Mouse (Mus musculus) c-Kit-positive CD71-positive TER-119-positive erythroid progenitor cells, embryonic 14.5 days (primary cell): Measurements from ENCODE around the gene Rnase4.
A peak's percentile ranks its signal among the peaks of the same experiment; 100 is the strongest.
"Not testable (repeated sequence)": the region's sequence is repeated elsewhere in the genome, so short reads cannot be mapped to it uniquely, and the experiment has no call there.

ENCODE experiments used
- DNase-seq: peaks from one replicate; pipeline ENCODE4 v3.0.0-alpha.2; 2013; ENCODE audit warnings: low spot score

The Rnase4 gene

GRCm38 (mm10) chr14:51088970-51089673 is 1.8 kb upstream of the Rnase4 start:
- peak; percentile 100 for DNase-seq

GRCm38 (mm10) chr14:51089674-51090076 is 1.2 kb upstream of the Rnase4 start:
- DNase-seq, result no peak

DNA sequence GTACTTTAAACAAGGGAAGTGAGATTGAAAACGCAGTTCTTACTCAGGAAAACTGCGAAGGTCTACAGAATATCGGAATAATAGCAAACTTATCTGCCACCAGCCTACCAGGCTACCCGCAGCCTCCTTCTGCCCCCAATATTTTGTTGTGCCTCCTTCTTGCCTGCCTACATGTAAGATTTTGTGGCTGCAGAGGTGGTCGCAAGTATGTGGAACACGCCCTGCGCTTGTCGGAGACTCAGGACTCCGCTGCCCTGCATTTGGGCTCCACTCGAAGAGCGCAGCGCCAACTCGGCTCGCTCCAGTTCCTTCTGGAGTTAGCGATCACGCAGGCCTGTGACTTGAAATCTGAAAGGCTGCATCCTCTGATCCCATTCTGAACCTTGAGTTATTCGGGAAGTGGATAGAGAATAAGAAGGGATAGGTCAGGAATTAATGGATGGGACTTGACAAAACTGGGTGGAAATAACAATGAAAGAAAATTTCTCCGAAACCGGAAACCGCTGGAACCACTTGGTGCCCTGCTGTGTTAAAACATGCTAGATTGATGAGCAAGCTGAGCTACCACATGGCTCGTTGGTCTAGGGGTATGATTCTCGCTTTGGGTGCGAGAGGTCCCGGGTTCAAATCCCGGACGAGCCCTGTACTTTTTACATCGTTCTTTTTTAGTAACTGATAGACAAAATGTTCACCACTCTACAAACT is 648 bp upstream of the Rnase4 start:
- peak; percentile 85 for DNase-seq

GRCm38 (mm10) chr14:51092073-51092620 is 1.3 kb downstream of the Rnase4 start:
- no peak for DNase-seq

DNA sequence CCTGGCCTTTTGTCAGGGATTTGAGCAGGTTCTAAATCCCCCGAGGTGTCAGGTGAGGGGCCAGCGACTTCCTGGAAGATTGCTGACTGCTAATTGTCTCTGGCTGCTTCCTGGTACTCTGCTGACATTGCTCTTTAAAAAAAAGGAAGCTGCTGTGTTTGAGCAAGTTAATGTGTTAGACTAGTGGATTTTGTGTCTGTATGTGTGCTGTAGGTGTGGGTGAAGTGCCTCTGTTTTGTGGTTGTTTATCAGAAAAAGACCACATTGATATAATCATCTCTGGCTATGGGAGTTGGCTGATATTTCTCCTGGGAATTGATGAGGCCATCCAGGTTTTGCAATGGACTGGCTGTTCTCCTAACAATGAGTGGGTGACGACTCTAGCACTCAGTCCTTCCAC is 2.6 kb downstream of the Rnase4 start:
- no peak for DNase-seq

DNA sequence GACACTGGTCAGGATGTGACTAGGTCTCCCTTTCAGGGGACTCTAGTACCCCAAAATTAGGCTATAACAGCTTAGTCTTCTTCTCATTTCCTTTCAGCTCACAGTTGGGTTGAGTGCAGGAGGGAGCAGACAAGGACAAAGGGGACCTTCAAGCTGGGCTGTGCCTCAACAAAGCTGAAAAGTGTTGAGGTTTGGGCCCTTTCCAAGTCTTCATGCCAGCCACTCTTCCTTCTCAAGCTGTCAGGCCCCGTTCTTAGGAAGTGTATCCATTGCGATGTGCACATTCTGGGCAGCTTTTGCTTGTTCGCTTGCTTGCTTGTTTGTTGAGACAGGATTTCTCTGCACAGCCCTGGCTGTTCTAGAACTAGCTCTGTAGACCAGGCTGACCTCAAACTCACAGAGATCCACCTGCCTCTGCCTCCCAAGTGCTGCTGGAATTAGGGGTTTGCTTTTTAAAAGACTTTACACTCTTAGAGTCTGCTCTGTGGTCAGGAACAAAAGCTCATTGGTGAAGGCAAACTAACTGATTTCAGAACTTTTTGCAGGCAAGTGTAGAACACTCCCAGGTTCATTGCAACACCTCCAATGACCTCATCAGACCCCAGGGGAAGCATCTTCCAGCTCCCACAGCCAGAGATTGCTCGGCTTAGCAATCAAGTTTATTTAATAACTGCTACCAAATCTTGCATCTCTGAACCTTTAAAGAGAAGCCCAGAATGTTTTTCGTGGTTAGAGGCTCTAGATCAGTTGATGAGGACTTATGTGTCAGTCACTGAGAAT is 3.4 kb downstream of the Rnase4 start:
- no peak for DNase-seq

GRCm38 (mm10) chr14:51094921-51095320 is 4.0 kb downstream of the Rnase4 start:
- no peak for DNase-seq

GRCm38 (mm10) chr14:51095736-51096524 is 5.1 kb downstream of the Rnase4 start:
- no peak for DNase-seq

DNA sequence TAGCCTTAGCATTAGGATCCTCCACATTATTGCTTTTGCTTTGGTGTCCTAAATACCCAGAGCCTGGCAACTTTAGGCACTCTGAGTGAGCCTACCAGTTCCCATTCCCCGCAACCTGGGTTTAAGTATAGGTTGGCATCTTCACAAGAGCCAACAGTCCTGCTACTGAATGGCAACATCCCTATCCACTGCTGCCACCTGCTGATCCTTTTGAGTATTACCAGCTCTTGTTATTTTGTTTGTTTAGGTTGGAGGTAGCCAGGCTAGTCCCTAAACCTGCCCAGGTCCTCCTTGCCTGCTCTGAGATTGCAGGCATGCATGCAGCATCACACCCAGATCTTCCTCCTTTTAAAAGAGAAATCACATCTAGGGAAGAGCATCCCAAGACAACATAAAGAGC is 7.4 kb downstream of the Rnase4 start:
- not testable (repeated sequence) for DNase-seq

DNA sequence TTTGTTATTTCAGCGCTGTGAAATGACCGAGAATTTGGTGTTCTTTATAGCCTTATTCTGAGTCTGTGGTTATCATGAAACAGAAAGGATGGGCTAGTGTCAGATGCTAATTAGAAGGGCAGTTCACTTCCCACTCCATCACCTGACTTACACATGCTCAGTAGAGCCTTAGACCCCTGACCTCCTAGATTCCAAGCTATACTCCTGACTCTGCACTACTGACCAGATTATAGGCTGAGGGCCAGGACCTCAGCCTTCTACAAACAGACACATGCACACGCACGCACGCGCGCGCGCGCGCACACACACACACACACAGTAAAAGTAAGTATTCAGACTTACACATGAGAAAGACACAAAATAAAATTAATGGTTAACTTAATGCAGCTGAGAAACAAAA is 8.0 kb downstream of the Rnase4 start:
- no peak for DNase-seq

DNA sequence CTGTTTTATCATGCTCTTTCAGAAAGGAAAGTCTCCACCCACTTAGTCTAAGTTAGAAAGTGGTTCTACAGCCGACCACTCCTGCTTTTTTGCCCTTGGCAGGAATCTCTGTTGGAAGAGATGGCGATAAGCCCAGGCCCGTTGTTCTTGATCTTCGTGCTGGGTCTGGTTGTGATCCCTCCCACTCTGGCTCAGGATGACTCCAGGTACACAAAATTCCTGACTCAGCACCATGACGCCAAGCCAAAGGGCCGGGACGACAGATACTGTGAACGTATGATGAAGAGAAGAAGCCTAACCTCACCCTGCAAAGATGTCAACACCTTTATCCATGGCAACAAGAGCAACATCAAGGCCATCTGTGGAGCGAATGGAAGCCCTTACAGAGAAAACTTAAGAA is 10.4 kb downstream of the Rnase4 start:
- DNase-seq, result no peak

DNA sequence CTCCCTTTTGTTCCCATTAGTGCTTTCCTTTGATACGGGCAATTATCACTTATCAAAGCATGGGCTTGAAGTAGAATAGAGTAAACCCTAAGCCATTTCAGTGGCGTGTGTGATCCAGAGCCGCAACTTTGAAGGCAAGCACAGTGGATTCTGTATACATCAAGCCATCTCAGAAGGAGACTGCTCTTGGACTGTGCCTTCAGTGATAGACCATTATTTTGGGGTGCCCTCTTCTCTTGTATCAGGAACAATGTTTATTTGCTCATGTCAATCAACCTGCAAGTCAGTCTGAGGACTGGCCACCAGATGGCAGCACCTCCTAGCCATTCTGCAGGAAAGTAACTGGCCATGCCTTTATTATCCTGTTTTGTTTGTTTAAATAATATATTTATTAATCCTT is 12.3 kb downstream of the Rnase4 start:
- peak; percentile 81 for DNase-seq

GRCm38 (mm10) chr14:51104366-51104765 is 13.5 kb downstream of the Rnase4 start:
- no peak for DNase-seq

- no peak for DNase-seq
Measured at GRCm38 (mm10) chr14:51106449-51106967, 15.6 kb downstream of the Rnase4 start.

DNA sequence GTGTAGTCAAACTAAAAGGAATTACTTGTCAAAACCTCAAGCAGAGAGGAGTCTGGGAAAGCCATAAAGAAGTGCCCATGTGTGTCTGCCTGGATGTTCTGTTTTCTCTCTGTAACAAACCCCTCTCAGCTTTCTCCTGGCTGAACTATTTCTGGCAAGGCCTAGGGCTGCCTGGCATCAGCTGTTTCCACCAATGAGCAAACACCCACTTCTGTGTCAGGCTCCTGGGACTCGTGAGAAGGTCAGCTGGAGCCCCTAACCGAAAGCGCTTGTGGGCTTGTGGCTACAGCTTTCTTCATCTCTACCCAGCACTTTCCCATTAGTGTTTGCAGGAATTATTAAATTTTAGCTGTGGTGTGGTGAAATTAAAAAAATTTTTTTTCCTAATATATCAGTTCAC is 21.1 kb downstream of the Rnase4 start:
- DNase-seq, result no peak

- DNase-seq, result no peak
Measured at GRCm38 (mm10) chr14:51113476-51113875, 22.6 kb downstream of the Rnase4 start.

- no peak for DNase-seq
Measured at GRCm38 (mm10) chr14:51113916-51114560, 23.2 kb downstream of the Rnase4 start, which contains the start of gene Eddm3b. Gene Eddm3b (plus strand): TSS chr14:51114426.

DNA sequence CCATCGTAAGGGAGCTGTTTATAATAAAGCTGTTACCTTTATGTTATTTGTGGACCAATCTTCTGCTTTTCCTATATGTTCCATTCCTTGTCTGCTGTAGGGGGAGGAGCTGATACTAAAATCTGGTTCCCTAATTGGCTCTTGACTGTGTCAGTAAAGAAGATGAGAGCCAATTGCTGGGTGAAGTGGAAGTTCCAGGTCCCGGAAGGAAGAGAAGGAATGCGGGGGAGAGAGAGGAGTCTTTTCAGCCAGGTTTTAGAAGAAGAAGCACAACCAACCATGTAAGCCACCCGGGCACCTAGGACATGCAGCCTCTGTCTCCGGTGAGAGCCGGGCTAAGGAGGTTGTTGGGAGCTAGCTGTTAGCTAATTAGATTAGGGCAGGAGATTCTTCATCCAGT is 34.8 kb downstream of the Rnase4 start:
- peak; percentile 53 for DNase-seq

- peak; percentile 81 for DNase-seq
Measured at GRCm38 (mm10) chr14:51127648-51128258, 36.9 kb downstream of the Rnase4 start.
